Mouse (Mus musculus) erythroblast, embryonic 14.5 days (primary cell): Measurements from ENCODE around the gene Madd. TPM values are rescaled to one million over a fixed set of nuclear protein-coding genes. Genes with fewer than 3 reads are reported as not detected.

Experiments used
- H3K27me3 ChIP-seq: 2 replicates; pipeline ENCODE4 v1.6.1; 2012; ENCODE audit warnings: inconsistent platforms; ENCODE audit not compliant: control insufficient read depth
- H3K36me3 ChIP-seq: 2 replicates; pipeline ENCODE4 v1.6.1; 2012; ENCODE audit warnings: mild to moderate bottlenecking, inconsistent platforms; ENCODE audit not compliant: control insufficient read depth
- H3K4me1 ChIP-seq: 2 replicates; pipeline ENCODE4 v1.6.1; 2012; ENCODE audit warnings: inconsistent platforms; ENCODE audit not compliant: control insufficient read depth
- H3K4me3 ChIP-seq: replicated peaks from 2 replicates; pipeline ENCODE3; 2012; ENCODE audit warnings: moderate library complexity, mild to moderate bottlenecking, inconsistent platforms
- H3K9me3 ChIP-seq: 2 replicates; pipeline ENCODE4 v1.6.1; 2012; ENCODE audit warnings: low read length, inconsistent platforms, mixed read lengths; ENCODE audit not compliant: control insufficient read depth
- GATA1 ChIP-seq: IDR thresholded peaks from 2 replicates; pipeline ENCODE4 v1.6.1; 2012; ENCODE audit warnings: low read length, inconsistent platforms, mixed read lengths
- TAL1 ChIP-seq: IDR thresholded peaks from 3 replicates; pipeline ENCODE4 v1.6.1; 2012; ENCODE audit warnings: low read length, inconsistent platforms, mixed read lengths
- polyA plus RNA-seq: library from polyadenylated mRNA; stranded (reverse); fragments of >175 nt; gene quantifications from 2 replicates; pipeline ENCODE4 v1.2.3, GENCODE M21; 2012

Madd gene
- polyA plus RNA-seq, 1 experiment = 0.56 TPM

DNA sequence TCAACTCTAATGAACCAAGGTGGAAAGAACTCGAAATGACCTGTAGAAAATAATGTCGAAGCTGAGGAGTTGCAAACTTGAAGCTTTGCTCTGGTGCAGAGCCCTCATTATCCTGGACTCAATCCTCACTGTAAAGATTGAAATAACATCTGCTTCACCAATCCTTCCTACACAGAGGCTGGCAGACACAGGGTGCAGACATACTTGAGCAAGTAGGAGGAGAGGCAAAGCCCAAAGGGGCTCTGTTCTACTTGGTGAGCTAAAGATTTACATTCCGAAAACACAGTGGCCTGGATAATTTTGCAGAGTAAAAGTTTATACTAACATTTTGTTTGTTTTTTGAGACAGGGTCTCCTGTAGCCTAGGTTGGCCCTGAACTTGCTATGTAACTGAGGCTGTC lies 15.3 kb upstream of the Madd start:
- TF ChIP-seq TAL1 = no peak
- TF ChIP-seq GATA1 = no peak
- Histone ChIP-seq H3K4me3 (no peak overlapping the region), H3K36me3 (no peaks in the 10 kb centered on the region), H3K27me3 (peaks cover 31% of the 10 kb centered on the region), H3K9me3 (no peaks in the 10 kb centered on the region), H3K4me1 (peaks cover 31% of the 10 kb centered on the region)

DNA sequence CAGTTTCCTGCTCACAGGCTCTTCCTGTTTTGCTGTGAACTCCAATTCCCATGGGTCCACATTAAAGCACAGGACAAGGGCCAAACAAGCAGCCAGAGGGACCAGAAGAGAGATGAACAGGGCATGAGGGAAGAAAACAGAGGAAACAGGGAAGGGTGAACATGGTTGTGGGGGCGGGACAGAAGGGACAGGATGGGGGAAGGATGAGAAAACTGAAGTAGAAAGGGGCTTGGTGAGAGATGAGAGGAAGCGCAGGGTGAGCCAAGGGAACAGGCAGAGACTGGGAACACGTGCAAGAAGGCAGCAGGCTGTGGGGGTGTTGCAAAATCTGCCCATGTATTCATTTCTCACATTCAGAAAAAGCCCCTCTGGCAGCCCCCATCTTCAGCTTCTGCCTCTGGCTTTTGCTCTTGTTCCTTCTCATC lies 13.0 kb upstream of the Madd start:
- H3K9me3 ChIP-seq = no peaks in the 10 kb centered on the region

DNA sequence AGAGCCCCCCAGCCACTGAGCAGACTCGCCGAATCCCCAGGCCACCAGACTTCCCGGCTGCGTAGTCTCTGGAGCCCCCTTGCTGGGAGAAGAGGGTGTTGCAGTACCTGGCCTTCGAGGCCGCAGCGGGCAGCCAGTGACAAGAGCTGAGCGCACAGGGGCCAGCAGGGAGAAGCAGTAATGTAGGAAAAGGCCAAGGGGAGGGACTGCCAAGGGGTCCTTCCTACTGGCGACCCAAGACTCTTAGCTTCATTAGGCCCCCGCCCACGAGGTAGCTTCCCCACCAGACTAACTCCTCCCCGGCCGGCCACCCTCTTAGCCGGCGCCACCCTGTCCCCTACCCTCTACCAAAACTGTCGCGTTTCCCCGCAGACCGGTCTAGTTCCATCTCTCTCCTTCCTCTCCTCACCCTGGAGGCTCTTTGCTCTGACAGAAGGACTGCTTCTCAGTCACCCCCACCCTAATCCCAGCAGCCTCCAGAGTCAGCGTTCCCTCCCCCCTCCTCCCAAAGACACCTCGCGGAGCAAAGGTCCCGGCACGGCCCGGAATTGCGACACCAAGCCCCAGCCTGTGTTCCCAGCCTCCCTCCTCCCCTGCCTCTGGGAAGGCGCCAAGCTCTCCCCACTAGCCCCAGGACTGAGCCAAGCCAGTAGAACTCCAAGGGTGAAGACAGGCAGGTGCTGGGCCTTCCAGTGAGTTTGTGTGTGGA lies 11.1 kb upstream of the Madd start:
- TF ChIP-seq GATA1 (no peak), TAL1 (no peak)
- Histone ChIP-seq H3K4me3 (peak overlapping the region; percentile 46), H3K9me3 (no peaks in the 10 kb centered on the region), H3K27me3 (peaks cover 45% of the 10 kb centered on the region), H3K4me1 (peaks cover 8% of the 10 kb centered on the region), H3K36me3 (no peaks in the 10 kb centered on the region; the same call in 1 of the 2 replicates)

More for the DNA sequence above, 13.0 kb upstream of the Madd start:
- H3K27me3 ChIP-seq = peaks cover 43% of the 10 kb centered on the region
- H3K36me3 ChIP-seq = no peaks in the 10 kb centered on the region; the same call in 1 of the 2 replicates
- H3K4me1 ChIP-seq = peaks cover 11% of the 10 kb centered on the region
- H3K4me3 ChIP-seq = no peak overlapping the region
- no peak for TF ChIP-seq GATA1
- TF ChIP-seq TAL1 = no peak

DNA sequence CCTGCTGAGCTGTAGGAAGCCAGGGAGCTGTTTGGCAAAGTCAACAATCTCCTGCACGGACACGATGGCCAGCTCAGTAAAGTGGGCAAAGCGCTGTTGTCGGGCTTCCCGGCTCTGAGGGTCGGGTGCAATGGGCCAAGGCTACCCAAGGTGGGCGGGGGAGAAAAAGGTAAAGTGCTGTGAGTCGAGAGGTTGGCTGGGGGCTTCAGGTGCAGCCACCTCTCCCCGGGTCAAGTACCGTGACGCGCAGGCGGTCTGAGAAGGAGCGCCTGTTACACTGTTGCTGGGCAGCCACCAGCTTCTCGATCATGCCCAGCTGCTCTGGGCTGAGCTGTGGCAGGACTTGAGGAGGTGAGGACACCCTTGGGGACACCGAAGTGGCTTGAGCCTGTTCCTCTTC lies 6.9 kb upstream of the Madd start:
- peaks cover 8% of the 10 kb centered on the region for H3K4me1 ChIP-seq
- no peak for TF ChIP-seq GATA1
- TF ChIP-seq TAL1 = no peak
- peaks cover 30% of the 10 kb centered on the region for H3K27me3 ChIP-seq
- no peaks in the 10 kb centered on the region for H3K9me3 ChIP-seq
- H3K4me3 ChIP-seq = no peak overlapping the region
- H3K36me3 ChIP-seq = no peaks in the 10 kb centered on the region; the same call in 1 of the 2 replicates

DNA sequence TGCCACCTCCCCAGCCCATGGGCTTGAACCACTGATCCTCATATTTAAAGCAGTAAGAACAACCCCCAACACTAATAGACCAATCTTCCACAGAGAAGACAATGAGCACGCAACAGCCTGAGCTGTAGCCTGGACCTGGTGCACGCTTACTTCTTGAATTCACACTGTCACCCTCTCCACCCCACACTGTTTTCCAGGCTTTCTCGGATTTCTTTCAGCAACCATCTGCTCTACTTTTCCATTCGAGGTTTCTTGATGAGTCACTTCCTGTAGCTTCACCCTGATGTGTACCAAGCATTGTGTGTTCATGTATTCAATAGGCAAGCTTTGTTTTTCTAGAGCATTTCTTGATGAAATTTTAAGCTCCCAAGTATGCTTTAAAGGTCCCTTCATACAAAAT lies 3.8 kb upstream of the Madd start:
- no peak overlapping the region for H3K4me3 ChIP-seq
- TF ChIP-seq GATA1 (no peak), TAL1 (no peak)
- H3K36me3 ChIP-seq = no peaks in the 10 kb centered on the region; the same call in 1 of the 2 replicates
- H3K27me3 ChIP-seq = peaks cover 10% of the 10 kb centered on the region
- no peaks in the 10 kb centered on the region for H3K9me3 ChIP-seq
- H3K4me1 ChIP-seq = peaks cover 21% of the 10 kb centered on the region

DNA sequence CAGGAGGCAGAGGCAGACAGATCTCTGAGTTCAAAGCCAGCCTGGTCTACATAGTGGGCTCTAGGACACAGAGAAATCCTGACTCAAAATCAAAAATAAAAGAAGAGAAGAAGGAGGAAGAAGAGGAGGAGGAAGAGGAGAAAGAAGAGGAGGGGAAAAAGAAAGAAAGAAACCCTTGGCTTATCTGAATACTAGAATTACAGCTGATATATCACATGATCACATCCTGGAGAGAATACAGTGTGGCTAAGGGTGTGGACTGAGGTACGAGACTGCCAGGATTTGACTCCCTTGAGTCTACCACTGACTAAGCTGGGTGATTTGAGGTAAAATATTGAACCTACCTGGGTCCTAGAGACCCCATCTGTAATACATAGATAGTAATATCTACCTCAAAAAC lies 2.6 kb upstream of the Madd start:
- no peak overlapping the region for H3K4me3 ChIP-seq
- H3K9me3 ChIP-seq = no peaks in the 10 kb centered on the region
- H3K4me1 ChIP-seq = peaks cover 31% of the 10 kb centered on the region
- peaks cover 16% of the 10 kb centered on the region for H3K27me3 ChIP-seq
- TF ChIP-seq GATA1 = no peak
- no peak for TF ChIP-seq TAL1
- H3K36me3 ChIP-seq = no peaks in the 10 kb centered on the region; the same call in 1 of the 2 replicates

DNA sequence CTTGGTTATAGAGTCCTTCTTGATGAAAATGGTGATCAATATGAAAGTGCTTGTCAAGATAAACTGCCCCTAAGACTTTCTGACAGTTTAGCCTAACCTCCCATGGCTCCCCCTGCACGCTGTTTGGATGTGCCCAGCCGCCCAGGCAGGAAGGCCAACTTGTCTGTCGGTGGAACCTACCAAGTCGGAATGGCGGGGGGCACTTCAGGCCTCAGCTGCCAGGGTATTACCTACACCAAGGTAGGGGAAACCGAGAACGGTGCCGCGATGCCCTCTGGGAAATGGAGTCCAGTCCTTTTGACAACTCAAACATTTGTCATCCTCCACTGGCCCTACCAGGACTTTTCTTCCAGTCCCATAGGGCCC lies 506 bp downstream of the Madd start:
- H3K27me3 ChIP-seq = peaks cover 16% of the 10 kb centered on the region
- H3K4me3 ChIP-seq = peak overlapping the region; percentile 85
- no peaks in the 10 kb centered on the region for H3K9me3 ChIP-seq
- H3K36me3 ChIP-seq = peaks cover 4% of the 10 kb centered on the region
- peaks cover 33% of the 10 kb centered on the region for H3K4me1 ChIP-seq
- TF ChIP-seq TAL1 (no peak), GATA1 (no peak)

DNA sequence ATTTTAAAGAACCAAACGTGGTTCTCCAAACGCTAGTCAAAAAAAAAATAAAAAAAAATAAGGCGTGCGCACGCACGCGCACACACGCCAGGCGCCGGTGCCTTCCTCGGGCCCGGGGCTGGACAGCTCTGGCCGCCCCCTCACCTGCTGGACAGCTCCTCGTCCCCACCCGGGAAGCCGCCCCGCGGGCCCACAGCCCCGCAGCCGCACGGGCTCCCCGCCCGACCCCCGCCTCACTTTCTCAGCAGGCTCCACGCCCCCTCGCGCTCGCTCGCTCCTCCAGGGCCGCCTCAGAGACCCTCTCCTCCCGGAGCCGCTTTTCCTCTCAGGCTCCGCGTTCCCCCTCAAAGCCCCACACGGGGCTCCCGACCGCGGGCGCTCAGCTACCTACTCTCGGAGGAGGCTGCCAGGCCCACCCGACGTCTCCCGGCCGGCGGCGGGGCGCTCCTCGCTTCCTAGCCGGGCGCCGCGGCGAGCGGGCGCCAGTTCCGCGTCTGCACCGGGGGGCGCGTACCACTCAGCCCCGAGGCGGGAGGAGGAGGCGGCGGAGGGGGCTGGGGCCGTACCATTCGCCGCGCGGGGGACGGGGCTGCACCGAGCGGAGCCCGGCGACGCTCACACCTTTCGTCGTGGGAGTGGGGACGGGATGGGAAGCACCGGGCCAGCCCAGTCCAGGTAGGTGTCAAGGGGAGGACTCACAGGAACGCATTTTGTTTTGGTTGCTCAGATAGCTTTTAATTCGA lies 1.1 kb downstream of the Madd start:
- Histone ChIP-seq H3K27me3 (peaks cover 16% of the 10 kb centered on the region), H3K9me3 (no peaks in the 10 kb centered on the region), H3K4me1 (peaks cover 33% of the 10 kb centered on the region), H3K36me3 (peaks cover 9% of the 10 kb centered on the region), H3K4me3 (peak overlapping the region; percentile 85)
- no peak for TF ChIP-seq GATA1
- no peak for TF ChIP-seq TAL1

DNA sequence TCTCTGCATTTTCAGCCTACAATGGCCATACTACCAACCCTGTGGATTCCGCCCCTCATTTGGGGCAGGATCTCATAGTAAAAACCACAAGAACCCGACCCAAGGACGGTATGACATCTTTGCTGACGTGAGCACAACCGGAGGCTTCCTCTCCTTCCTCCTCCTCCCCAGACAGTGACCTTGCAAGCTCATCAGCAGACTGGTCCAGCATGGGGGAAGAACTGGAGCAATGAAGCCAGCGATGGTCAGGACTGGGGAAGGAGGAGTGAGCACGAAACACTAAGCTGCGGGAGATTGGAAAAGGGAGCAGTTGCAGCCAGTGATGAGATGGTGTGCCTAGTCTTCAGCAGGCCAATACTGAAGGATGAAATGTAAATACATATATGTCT lies 1.6 kb downstream of the Madd start:
- H3K4me3 ChIP-seq = peak overlapping the region; percentile 85
- H3K9me3 ChIP-seq = no peaks in the 10 kb centered on the region
- H3K36me3 ChIP-seq = peaks cover 10% of the 10 kb centered on the region
- H3K4me1 ChIP-seq = peaks cover 33% of the 10 kb centered on the region
- peaks cover 16% of the 10 kb centered on the region for H3K27me3 ChIP-seq
- no peak for TF ChIP-seq TAL1
- no peak for TF ChIP-seq GATA1
